Mouse (Mus musculus) heart, embryonic 11.5 days (tissue): ENCODE results near the gene Tmem52. TPM values are rescaled to one million over a fixed set of nuclear protein-coding genes. Genes with fewer than 3 reads are reported as not detected.

Experiments
- ATAC-seq: fragments of 200-750 bp; cut with Nextera tagmentation; replicated peaks from 2 replicates; pipeline ENCODE4 v1.8.0; 2017; ENCODE audit warnings: moderate library complexity; ENCODE audit not compliant: insufficient number of reproducible peaks, low FRiP score, low TSS enrichment
- H3K27ac ChIP-seq: fragments of 300-500 bp; sonication (generic); 2 replicates; pipeline ENCODE4 v1.5.1; 2014; ENCODE audit warnings: mild to moderate bottlenecking, low read depth, low read length
- H3K27me3 ChIP-seq: fragments of 300-500 bp; sonication (generic); 2 replicates; pipeline ENCODE4 v1.6.1; 2014; ENCODE audit warnings: mild to moderate bottlenecking, low read length, mixed read lengths; ENCODE audit not compliant: control insufficient read depth, insufficient read depth
- H3K36me3 ChIP-seq: fragments of 300-500 bp; sonication (generic); 2 replicates; pipeline ENCODE4 v1.6.1; 2014; ENCODE audit warnings: mild to moderate bottlenecking, low read length, moderate library complexity, mixed read lengths; ENCODE audit not compliant: control insufficient read depth, insufficient read depth
- H3K4me1 ChIP-seq: fragments of 300-500 bp; sonication (generic); 2 replicates; pipeline ENCODE4 v1.6.1; 2014; ENCODE audit warnings: low read length; ENCODE audit not compliant: control insufficient read depth, insufficient read depth
- H3K4me2 ChIP-seq: fragments of 300-500 bp; sonication (generic); 2 replicates; pipeline ENCODE4 v1.6.1; 2014; ENCODE audit warnings: mild to moderate bottlenecking, moderate library complexity
- H3K4me3 ChIP-seq: fragments of 300-500 bp; sonication (generic); 2 replicates; pipeline ENCODE4 v1.5.1; 2014; ENCODE audit warnings: low read depth, low read length
- H3K9ac ChIP-seq: fragments of 300-500 bp; sonication (generic); 2 replicates; pipeline ENCODE4 v1.6.1; 2014; ENCODE audit warnings: mild to moderate bottlenecking, low read depth, low read length, moderate library complexity
- H3K9me3 ChIP-seq: fragments of 300-500 bp; sonication (generic); replicated peaks from 2 replicates; pipeline ENCODE4 v1.6.1; 2016; ENCODE audit warnings: low read length; ENCODE audit not compliant: control insufficient read depth
- WGBS: fragments of 180-500 bp; shearing (Covaris S2); extraction: QIAGEN DNeasy Blood & Tissue Kit; methylation state at CpG from one replicate; pipeline ENCODE4 v1.1.7; 2014; ENCODE audit not compliant: insufficient replicate concordance; 5-methylcytosine and 5-hydroxymethylcytosine counted together
- polyA plus RNA-seq: library from polyadenylated mRNA; unstranded; fragments of >200 nt; fragmentation: Nextera tagmentation; extraction: Ambion mirVana; gene quantifications from 2 replicates; pipeline ENCODE4 v1.2.1, GENCODE M21; 2014

The Tmem52 gene
- polyA plus RNA-seq, 1 experiment from 2014 or later, result not detected

- Histone ChIP-seq H3K27me3 (no peaks in the 10 kb centered on the region; the same call in 1 of the 2 replicates), H3K9ac (0 out of 2 replicates have a peak overlapping the region, but pooled peaks have one; percentile 16), H3K4me2 (peak overlapping the region; percentile 52), H3K9me3 (no peaks in the 10 kb centered on the region), H3K4me3 (peak overlapping the region; percentile 11), H3K27ac (no peak overlapping the region), H3K36me3 (no peaks in the 10 kb centered on the region), H3K4me1 (no peaks in the 10 kb centered on the region)
- ATAC-seq, result no peak; the same call in 1 of the 2 replicates
- 18% methylated on average over 28 of the region's 28 CpGs for WGBS
Observed at GRCm38 (mm10) chr4:155481381-155482124, 12.6 kb downstream of the Tmem52 start.

DNA sequence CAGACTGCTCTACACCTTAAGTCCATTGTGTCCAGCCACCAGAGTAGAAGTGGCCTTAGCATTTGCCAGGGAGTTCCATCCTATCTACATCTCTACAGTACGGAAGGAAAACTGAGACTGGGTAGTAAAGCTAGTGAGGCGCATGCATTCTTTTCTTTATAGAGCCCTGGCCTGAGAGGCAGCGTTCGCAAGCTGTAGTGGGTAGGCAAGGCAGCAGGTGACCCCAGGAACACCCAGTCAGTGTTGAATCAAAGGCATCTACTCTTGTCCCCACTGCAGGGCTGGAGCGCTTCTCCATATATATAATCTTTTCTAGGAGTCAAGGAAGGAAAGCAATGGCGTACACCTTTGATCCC, 13.2 kb downstream of the Tmem52 start:
- Histone ChIP-seq H3K36me3 (no peaks in the 10 kb centered on the region), H3K4me2 (no peak overlapping the region), H3K9ac (no peak overlapping the region), H3K27me3 (no peaks in the 10 kb centered on the region; the same call in 1 of the 2 replicates), H3K27ac (no peak overlapping the region), H3K4me1 (peaks cover 2% of the 10 kb centered on the region; the same call in 1 of the 2 replicates), H3K4me3 (no peak overlapping the region), H3K9me3 (no peaks in the 10 kb centered on the region)
- 81% methylated on average over 6 of the region's 6 CpGs for WGBS
- ATAC-seq, result no peak

- 74% methylated on average over 8 of the region's 8 CpGs for WGBS
- H3K27ac ChIP-seq, result no peak overlapping the region
- no peak overlapping the region for H3K9ac ChIP-seq
- no peaks in the 10 kb centered on the region; the same call in 1 of the 2 replicates for H3K27me3 ChIP-seq
- H3K4me2 ChIP-seq, result no peak overlapping the region
- H3K4me3 ChIP-seq, result no peak overlapping the region
- H3K9me3 ChIP-seq, result no peaks in the 10 kb centered on the region
- ATAC-seq, result no peak
- no peaks in the 10 kb centered on the region for H3K36me3 ChIP-seq
- peaks cover 8% of the 10 kb centered on the region for H3K4me1 ChIP-seq
Observed at GRCm38 (mm10) chr4:155482733-155483540, 14.0 kb downstream of the Tmem52 start.

GRCm38 (mm10) chr4:155485521-155485920, 16.6 kb downstream of the Tmem52 start:
- Histone ChIP-seq H3K27ac (no peak overlapping the region), H3K4me2 (no peak overlapping the region), H3K4me3 (no peak overlapping the region), H3K9ac (no peak overlapping the region), H3K27me3 (no peaks in the 10 kb centered on the region), H3K9me3 (no peaks in the 10 kb centered on the region), H3K4me1 (peaks cover 29% of the 10 kb centered on the region), H3K36me3 (no peaks in the 10 kb centered on the region)
- ATAC-seq, result no peak
- WGBS, result 69% methylated on average over 3 of the region's 3 CpGs

- H3K9me3 ChIP-seq, result no peaks in the 10 kb centered on the region
- WGBS, result 24% methylated on average over 3 of the region's 3 CpGs
- no peaks in the 10 kb centered on the region for H3K27me3 ChIP-seq
- peak overlapping the region; percentile 78 for H3K27ac ChIP-seq
- ATAC-seq, result no peak
- no peak overlapping the region for H3K4me3 ChIP-seq
- H3K4me1 ChIP-seq, result peaks cover 33% of the 10 kb centered on the region
- H3K4me2 ChIP-seq, result no peak overlapping the region
- no peaks in the 10 kb centered on the region for H3K36me3 ChIP-seq
- H3K9ac ChIP-seq, result no peak overlapping the region
Observed at GRCm38 (mm10) chr4:155487746-155488145, 18.8 kb downstream of the Tmem52 start.

- Histone ChIP-seq H3K4me1 (peaks cover 37% of the 10 kb centered on the region), H3K4me3 (no peak overlapping the region), H3K4me2 (0 out of 2 replicates have a peak overlapping the region, but pooled peaks have one; percentile 14), H3K9ac (peak overlapping the region; percentile 30; the same call in 1 of the 2 replicates), H3K27ac (peak overlapping the region; percentile 78), H3K36me3 (no peaks in the 10 kb centered on the region), H3K9me3 (no peaks in the 10 kb centered on the region), H3K27me3 (no peaks in the 10 kb centered on the region)
- peak; percentile 69 for ATAC-seq
- WGBS, result 59% methylated on average over 8 of the region's 8 CpGs
Observed at GRCm38 (mm10) chr4:155488232-155489025, 19.5 kb downstream of the Tmem52 start.

GRCm38 (mm10) chr4:155489101-155489970, 20.4 kb downstream of the Tmem52 start:
- peak overlapping the region; percentile 78 for H3K27ac ChIP-seq
- H3K36me3 ChIP-seq, result no peaks in the 10 kb centered on the region
- no peak for ATAC-seq
- H3K4me1 ChIP-seq, result peaks cover 43% of the 10 kb centered on the region
- no peaks in the 10 kb centered on the region for H3K9me3 ChIP-seq
- H3K4me3 ChIP-seq, result no peak overlapping the region
- no peaks in the 10 kb centered on the region for H3K27me3 ChIP-seq
- H3K4me2 ChIP-seq, result no peak overlapping the region
- H3K9ac ChIP-seq, result no peak overlapping the region
- WGBS, result 51% methylated on average over 9 of the region's 9 CpGs
